Mouse (Mus musculus) lung, embryonic 16.5 days (tissue): ENCODE data around the gene Col18a1. TPM values are rescaled to one million over a fixed set of nuclear protein-coding genes. Genes with fewer than 3 reads are reported as not detected.

Experiments
- ATAC-seq: fragments of 200-750 bp; cut with Nextera tagmentation; 2 replicates; pipeline ENCODE4 v1.8.0; 2017; ENCODE audit warnings: low read depth, mild to moderate bottlenecking, moderate library complexity
- H3K27ac ChIP-seq: fragments of 300-500 bp; sonication (generic); 2 replicates; pipeline ENCODE4 v1.5.1; 2014; ENCODE audit warnings: mild to moderate bottlenecking, control low read depth, low read length
- H3K27me3 ChIP-seq: fragments of 300-500 bp; sonication (generic); 2 replicates; pipeline ENCODE4 v1.6.1; 2014; ENCODE audit warnings: low read depth, low read length, mixed read lengths; ENCODE audit not compliant: control insufficient read depth, insufficient read depth
- H3K36me3 ChIP-seq: fragments of 300-500 bp; sonication (generic); 2 replicates; pipeline ENCODE4 v1.6.1; 2014; ENCODE audit warnings: low read length; ENCODE audit not compliant: control insufficient read depth, insufficient read depth
- H3K4me1 ChIP-seq: fragments of 300-500 bp; sonication (generic); replicated peaks from 2 replicates; pipeline ENCODE4 v1.6.1; 2014; ENCODE audit warnings: low read length, mixed read lengths; ENCODE audit not compliant: control insufficient read depth, insufficient read depth
- H3K4me2 ChIP-seq: fragments of 300-500 bp; sonication (generic); 2 replicates; pipeline ENCODE4 v1.6.1; 2014; ENCODE audit warnings: low read depth, low read length, control low read depth
- H3K4me3 ChIP-seq: fragments of 300-500 bp; sonication (generic); 2 replicates; pipeline ENCODE4 v1.5.1; 2014; ENCODE audit warnings: mild to moderate bottlenecking, low read length, control low read depth
- H3K9ac ChIP-seq: fragments of 300-500 bp; sonication (generic); 2 replicates; pipeline ENCODE4 v1.6.1; 2014; ENCODE audit warnings: low read length, control low read depth
- H3K9me3 ChIP-seq: fragments of 300-500 bp; sonication (generic); 2 replicates; pipeline ENCODE4 v1.6.1; 2016; ENCODE audit warnings: low read length; ENCODE audit not compliant: control insufficient read depth
- WGBS: fragments of 180-500 bp; shearing (Covaris S2); extraction: QIAGEN DNeasy Blood & Tissue Kit; methylation state at CpG from one replicate; pipeline ENCODE4 v1.1.7; 2014; 5-methylcytosine and 5-hydroxymethylcytosine counted together
- polyA plus RNA-seq: library from polyadenylated mRNA; unstranded; fragments of >200 nt; fragmentation: Nextera tagmentation; extraction: Ambion mirVana; gene quantifications from 2 replicates; pipeline ENCODE4 v1.2.1, GENCODE M21; 2015

Col18a1 gene
- 298 and 315 TPM in 2 replicates for polyA plus RNA-seq

GRCm38 (mm10) chr10:77165963-77166717 is at the start of gene Col18a1:
Gene Col18a1 (minus strand): TSS chr10:77166548.
- H3K27ac ChIP-seq: peak within 1 kb of the TSS; percentile 73
- H3K4me1 ChIP-seq: peaks cover 9% of the 10 kb centered on the region
- 0% methylated on average over 42 of the region's 42 CpGs for WGBS
- H3K27me3 ChIP-seq: peaks cover 20% of the 10 kb centered on the region
- peak within 1 kb of the TSS; percentile 75 for H3K9ac ChIP-seq
- H3K36me3 ChIP-seq: no peaks in the 10 kb centered on the region
- H3K4me2 ChIP-seq: peak within 1 kb of the TSS; percentile 70
- peak within 1 kb of the TSS; percentile 65 for H3K4me3 ChIP-seq
- ATAC-seq: peak; percentile 86
- no peaks in the 10 kb centered on the region for H3K9me3 ChIP-seq

DNA sequence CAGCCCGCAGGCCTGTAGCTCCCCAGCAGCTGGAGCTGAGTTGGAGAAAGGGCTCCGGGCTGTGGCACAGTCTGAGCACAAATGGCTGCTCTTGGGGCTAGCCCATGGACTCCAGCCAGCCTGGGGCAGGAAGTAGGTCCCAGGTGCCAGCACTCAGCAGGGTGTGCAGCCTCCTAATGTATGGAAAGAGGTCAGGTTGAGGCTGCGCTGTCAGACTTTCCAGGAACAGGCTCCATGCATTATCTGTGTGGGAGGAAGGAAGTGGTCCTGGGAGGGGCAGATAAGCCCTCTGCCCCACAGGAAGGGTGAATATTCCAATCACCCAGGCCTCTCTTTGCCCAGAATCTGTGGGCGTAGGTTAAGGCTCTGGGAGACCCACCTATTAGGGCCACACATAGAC is 49.3 kb upstream of the Col18a1 start:
- ATAC-seq: peak; percentile 53
- 46% methylated on average over 4 of the region's 4 CpGs for WGBS

GRCm38 (mm10) chr10:77214586-77214985 is 48.2 kb upstream of the Col18a1 start:
- Histone ChIP-seq H3K36me3 (no peaks in the 10 kb centered on the region), H3K4me3 (no peak overlapping the region), H3K9me3 (no peaks in the 10 kb centered on the region), H3K9ac (no peak overlapping the region), H3K4me1 (peaks cover 42% of the 10 kb centered on the region), H3K27me3 (no peaks in the 10 kb centered on the region), H3K4me2 (no peak overlapping the region), H3K27ac (peak overlapping the region; percentile 58)
- WGBS: 32% methylated on average over 8 of the region's 8 CpGs
- ATAC-seq: peak; percentile 13; the same call in 1 of the 2 replicates

More for the DNA sequence above, 49.3 kb upstream of the Col18a1 start:
- no peak overlapping the region for H3K4me3 ChIP-seq
- H3K27ac ChIP-seq: peak overlapping the region; percentile 76
- H3K4me2 ChIP-seq: no peak overlapping the region
- H3K27me3 ChIP-seq: no peaks in the 10 kb centered on the region
- H3K36me3 ChIP-seq: no peaks in the 10 kb centered on the region
- peak overlapping the region; percentile 12; the same call in 1 of the 2 replicates for H3K9ac ChIP-seq
- peaks cover 40% of the 10 kb centered on the region for H3K4me1 ChIP-seq
- no peaks in the 10 kb centered on the region for H3K9me3 ChIP-seq

- Histone ChIP-seq H3K9ac (no peak overlapping the region), H3K4me2 (no peak overlapping the region), H3K36me3 (no peaks in the 10 kb centered on the region), H3K4me1 (peaks cover 46% of the 10 kb centered on the region), H3K4me3 (no peak overlapping the region), H3K27ac (peak overlapping the region; percentile 38; the same call in 1 of the 2 replicates), H3K9me3 (no peaks in the 10 kb centered on the region), H3K27me3 (no peaks in the 10 kb centered on the region)
- ATAC-seq: no peak
- WGBS: 72% methylated on average over 5 of the region's 5 CpGs
Measured at GRCm38 (mm10) chr10:77213483-77213882, 47.1 kb upstream of the Col18a1 start.

DNA sequence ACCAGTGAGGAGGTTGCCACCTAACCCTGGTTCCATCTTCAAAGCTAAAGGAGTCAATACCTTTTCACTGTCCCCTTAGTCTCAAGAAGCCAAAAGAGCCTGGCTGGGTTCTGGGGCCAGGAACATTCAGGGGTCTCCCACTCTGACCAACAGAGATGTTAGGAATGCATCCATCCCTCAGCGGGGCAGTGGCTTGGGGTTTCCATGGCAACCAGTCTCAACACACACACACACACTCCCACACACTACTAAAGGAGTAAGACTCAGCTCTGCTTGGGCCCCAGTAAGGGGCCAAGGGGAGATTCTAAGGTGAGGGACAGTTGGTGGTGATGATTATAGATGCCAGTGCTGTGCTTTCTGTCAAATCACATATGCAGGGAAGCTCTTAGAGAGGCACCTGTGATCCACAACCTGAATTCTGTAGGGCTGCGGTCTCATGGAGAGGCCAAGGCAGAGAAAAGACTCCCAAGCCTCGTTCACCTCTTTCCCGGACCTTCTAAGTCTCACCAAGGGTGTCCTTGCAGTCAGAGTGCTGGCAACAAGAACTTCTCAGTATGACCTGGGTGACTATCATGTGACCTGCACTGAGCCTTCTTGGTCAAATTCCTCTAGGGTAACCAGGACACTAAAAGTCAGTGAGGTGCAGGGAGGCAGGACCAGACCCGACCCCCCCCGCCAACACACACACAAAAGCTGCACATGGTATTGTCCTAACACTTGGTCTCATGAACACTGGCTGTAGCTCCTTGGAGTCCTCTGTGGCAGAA is 46.2 kb upstream of the Col18a1 start:
- peak overlapping the region; percentile 23; the same call in 1 of the 2 replicates for H3K27ac ChIP-seq
- WGBS: 66% methylated on average over 6 of the region's 6 CpGs
- H3K27me3 ChIP-seq: no peaks in the 10 kb centered on the region
- no peak overlapping the region for H3K9ac ChIP-seq
- no peak overlapping the region for H3K4me2 ChIP-seq
- H3K36me3 ChIP-seq: no peaks in the 10 kb centered on the region
- ATAC-seq: no peak
- H3K9me3 ChIP-seq: no peaks in the 10 kb centered on the region
- no peak overlapping the region for H3K4me3 ChIP-seq
- H3K4me1 ChIP-seq: peaks cover 46% of the 10 kb centered on the region

- Histone ChIP-seq H3K4me2 (no peak overlapping the region), H3K9me3 (no peaks in the 10 kb centered on the region), H3K9ac (peak overlapping the region; percentile 46; the same call in 1 of the 2 replicates), H3K4me3 (no peak overlapping the region), H3K27ac (peak overlapping the region; percentile 80), H3K27me3 (no peaks in the 10 kb centered on the region), H3K4me1 (peaks cover 52% of the 10 kb centered on the region), H3K36me3 (no peaks in the 10 kb centered on the region)
- WGBS: 19% methylated on average over 11 of the region's 11 CpGs
- ATAC-seq: peak; percentile 36; the same call in 1 of the 2 replicates
Measured at GRCm38 (mm10) chr10:77211116-77211570, 44.8 kb upstream of the Col18a1 start.

GRCm38 (mm10) chr10:77210666-77211065 is 44.3 kb upstream of the Col18a1 start:
- no peak overlapping the region for H3K4me2 ChIP-seq
- no peak overlapping the region for H3K9ac ChIP-seq
- no peak overlapping the region for H3K4me3 ChIP-seq
- ATAC-seq: no peak
- WGBS: 87% methylated on average over 3 of the region's 3 CpGs
- H3K4me1 ChIP-seq: peaks cover 48% of the 10 kb centered on the region
- H3K9me3 ChIP-seq: no peaks in the 10 kb centered on the region
- H3K27ac ChIP-seq: peak overlapping the region; percentile 80
- no peaks in the 10 kb centered on the region for H3K36me3 ChIP-seq
- H3K27me3 ChIP-seq: no peaks in the 10 kb centered on the region

DNA sequence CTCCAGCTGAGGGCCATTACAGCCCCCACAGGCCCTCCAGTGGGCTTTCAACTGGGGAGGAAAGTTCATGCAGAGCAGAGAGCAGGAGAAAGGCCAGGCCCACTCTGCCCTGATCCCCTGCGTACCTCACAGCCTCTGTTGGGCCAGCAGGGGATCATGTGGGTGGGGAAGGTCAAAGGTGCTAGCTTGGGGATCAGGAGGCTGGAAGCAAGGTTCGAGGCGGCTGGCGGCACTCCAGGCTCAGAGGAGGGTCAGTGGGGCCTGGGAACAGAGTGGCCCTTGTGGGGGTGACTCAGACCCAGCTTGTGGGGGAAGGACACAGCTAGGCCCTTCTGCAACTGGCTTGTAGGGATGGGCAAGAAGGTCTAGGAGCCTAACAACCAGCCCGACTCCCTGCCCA is 42.9 kb upstream of the Col18a1 start:
- Histone ChIP-seq H3K27me3 (no peaks in the 10 kb centered on the region), H3K9ac (no peak overlapping the region), H3K4me1 (peaks cover 40% of the 10 kb centered on the region), H3K9me3 (no peaks in the 10 kb centered on the region), H3K4me2 (no peak overlapping the region), H3K27ac (no peak overlapping the region), H3K36me3 (no peaks in the 10 kb centered on the region), H3K4me3 (no peak overlapping the region)
- WGBS: 62% methylated on average over 5 of the region's 5 CpGs
- no peak for ATAC-seq

GRCm38 (mm10) chr10:77206565-77207079 is 40.3 kb upstream of the Col18a1 start:
- no peaks in the 10 kb centered on the region for H3K36me3 ChIP-seq
- no peaks in the 10 kb centered on the region for H3K27me3 ChIP-seq
- peaks cover 30% of the 10 kb centered on the region for H3K4me1 ChIP-seq
- H3K9ac ChIP-seq: no peak overlapping the region; the same call in 1 of the 2 replicates
- peak; percentile 85 for ATAC-seq
- no peaks in the 10 kb centered on the region for H3K9me3 ChIP-seq
- no peak overlapping the region for H3K4me3 ChIP-seq
- no peak overlapping the region for H3K4me2 ChIP-seq
- peak overlapping the region; percentile 75 for H3K27ac ChIP-seq
- WGBS: 29% methylated on average over 3 of the region's 3 CpGs
